Mouse (Mus musculus) liver, embryonic 14.5 days (tissue): Measurements from ENCODE around the gene Tmem60.

ENCODE experiments used
- CTCF ChIP-seq: IDR thresholded peaks from 2 replicates; pipeline ENCODE4 v1.5.1; 2016; ENCODE audit warnings: antibody characterized with exemption, low read depth, control low read depth
- EP300 ChIP-seq: IDR thresholded peaks from 2 replicates; pipeline ENCODE4 v1.6.1; 2016; ENCODE audit warnings: antibody characterized with exemption, low read depth

- TF ChIP-seq CTCF = no peak
- no peak for TF ChIP-seq EP300
Observed at GRCm38 (mm10) chr5:20932585-20932984, 50.6 kb downstream of the Tmem60 start.
